Mouse (Mus musculus): ENCODE measurements around the gene Gm17482.
"Not testable (repeated sequence)": the region's sequence is repeated elsewhere in the genome, so short reads cannot be mapped to it uniquely, and the experiment has no call there.

Gm17482 gene

DNA sequence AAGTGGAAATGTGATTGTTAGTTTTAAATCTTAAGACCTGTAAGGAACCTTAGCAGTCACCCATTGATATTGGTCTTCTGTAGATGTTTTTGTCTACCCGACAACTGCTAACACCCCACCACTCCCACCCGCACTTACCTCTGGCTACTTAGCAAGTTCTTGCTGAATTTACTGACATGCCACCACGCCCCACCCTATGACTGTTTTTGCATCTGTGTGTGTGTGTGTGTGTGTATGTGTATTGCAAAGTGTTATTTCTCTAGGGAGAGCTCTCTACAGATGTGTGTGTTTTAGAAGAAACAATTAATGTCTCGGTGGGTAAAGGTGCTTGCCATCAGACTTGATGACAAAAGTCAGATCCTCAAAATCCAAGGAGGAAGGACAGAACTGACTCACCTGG is at the start of gene Gm17482:
Gene Gm17482 (plus strand): TSS at position 301 of the 400 bp plus-strand sequence.
- DNase-seq (ENCODE audit: inconsistent age in 2 of 2, low spot score in 1 of 2): no peak

DNA sequence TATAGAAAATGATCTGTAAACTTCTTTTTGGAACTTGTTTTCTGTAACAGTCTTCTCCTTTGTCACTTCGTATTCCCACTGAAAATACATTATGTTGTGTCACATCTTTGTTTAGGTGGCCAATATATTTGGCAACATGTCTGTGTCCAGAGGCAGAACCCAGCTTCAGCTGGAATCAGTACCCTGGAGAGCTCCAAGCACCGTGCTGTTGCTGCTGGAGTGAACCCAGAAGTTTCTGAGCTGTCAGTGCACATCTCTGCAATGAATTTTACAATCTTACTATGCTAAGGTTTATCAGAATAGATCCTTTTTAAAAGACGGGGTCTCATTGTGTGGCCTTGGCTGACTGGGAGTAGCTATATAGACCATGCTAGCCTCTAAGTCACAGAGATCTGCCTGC is 48.3 kb upstream of the Gm17482 start:
- peak; percentile 38 to 78 for DNase-seq (ENCODE audit: inconsistent age in 2 of 2, low spot score in 1 of 2)

DNA sequence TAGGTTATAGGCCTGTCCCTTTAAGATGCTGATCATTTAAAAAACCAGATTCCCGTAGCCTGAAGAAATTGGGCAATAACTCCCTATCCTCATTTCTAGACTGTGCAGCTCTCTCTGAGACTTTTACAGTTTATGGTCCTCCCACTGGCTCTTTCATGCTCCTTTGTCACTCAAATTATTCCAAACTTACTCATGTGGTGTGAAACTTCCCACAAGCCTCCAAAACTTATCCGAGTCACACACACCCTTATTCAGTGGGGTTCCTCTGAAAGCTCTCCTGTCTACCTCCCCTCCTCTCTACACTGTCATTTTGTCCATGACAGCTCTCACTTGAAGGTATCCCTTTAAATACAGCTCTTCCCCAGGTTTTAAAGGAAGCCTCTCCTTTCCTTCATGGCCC is 46.0 kb upstream of the Gm17482 start:
- no peak for DNase-seq (ENCODE audit: inconsistent age in 2 of 2, low spot score in 1 of 2)

DNA sequence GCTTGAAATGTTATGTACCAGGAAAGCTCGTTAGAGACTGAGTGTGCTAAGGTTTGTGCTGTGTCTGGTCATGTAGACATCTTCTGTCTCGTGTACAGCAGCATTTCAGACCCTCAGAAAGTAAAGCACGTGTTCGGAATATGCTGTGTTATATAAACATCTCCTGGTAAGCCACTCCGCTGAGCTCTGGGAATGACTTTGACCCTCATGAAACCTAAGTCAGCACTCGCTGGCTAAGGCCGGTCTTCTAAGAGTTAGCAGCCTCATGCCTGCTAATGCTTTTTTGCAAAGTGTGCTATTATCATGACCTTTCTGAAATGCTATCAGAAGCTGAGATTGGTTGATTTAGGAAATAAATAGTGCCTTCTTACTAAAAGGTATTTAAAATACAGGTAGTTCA is 36.0 kb upstream of the Gm17482 start:
- DNase-seq (ENCODE audit: inconsistent age in 2 of 2, low spot score in 1 of 2): no peak

DNA sequence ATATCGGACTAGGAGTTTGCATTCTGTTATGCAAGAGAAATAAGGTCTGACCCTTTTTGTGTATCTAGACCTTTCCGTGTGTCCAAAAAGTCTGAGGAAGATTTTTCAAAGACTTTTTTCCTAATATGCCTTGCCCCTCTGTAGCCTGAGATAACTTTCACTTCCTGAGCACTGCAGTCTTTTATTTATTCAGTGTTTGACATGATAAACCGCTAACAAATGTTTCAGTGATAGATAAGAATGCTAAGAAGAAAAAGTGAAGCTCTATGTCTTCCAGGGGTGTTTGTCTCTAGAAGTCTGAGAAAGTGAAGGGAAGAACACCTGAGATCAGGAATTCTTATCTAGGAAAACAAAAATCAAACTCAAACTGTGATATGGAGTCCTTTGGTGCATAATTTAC is 26.4 kb upstream of the Gm17482 start:
- no peak for DNase-seq (ENCODE audit: inconsistent age in 2 of 2, low spot score in 1 of 2)

DNA sequence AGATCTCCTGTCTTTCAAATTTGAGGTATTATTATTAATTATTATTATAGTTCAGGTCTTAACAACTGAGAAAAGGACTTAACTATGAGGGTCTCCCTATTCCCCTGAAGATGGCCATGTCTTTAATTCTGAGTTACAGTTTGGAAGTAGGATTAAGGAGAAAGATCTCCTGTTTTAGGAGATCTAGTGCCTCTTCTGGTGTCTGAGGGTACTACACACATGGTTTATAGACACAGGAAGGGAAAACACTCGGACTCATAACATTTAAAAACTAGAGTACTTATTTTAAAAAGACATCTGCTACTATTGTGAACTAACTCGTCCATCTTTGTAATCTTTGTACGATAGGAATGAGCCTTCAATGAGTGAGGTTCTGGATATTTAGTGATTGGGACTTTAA is 24.1 kb upstream of the Gm17482 start:
- DNase-seq (ENCODE audit: inconsistent age in 2 of 2, low spot score in 1 of 2): no peak

DNA sequence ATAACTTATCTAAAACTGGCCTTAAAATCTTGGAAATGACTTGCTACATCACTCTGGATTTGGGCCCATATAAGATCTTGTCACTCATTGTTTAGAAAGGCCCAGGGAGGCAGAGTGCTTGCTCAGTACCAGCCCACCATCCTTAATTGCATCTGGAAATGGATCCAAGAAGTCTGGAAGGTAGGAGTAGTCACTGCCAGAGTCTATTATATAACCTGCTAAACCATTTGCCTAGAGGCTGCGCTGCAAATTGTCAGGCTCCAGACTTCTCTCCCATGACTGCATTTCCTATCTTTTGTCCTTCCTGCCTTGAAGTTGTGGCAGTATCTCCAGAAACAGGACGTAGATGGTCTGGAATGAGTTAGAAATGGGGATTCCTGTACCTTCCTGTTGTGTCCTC is 17.0 kb upstream of the Gm17482 start:
- DNase-seq (ENCODE audit: inconsistent age in 2 of 2, low spot score in 1 of 2): peak in 1 of 2 experiments; percentile 40

DNA sequence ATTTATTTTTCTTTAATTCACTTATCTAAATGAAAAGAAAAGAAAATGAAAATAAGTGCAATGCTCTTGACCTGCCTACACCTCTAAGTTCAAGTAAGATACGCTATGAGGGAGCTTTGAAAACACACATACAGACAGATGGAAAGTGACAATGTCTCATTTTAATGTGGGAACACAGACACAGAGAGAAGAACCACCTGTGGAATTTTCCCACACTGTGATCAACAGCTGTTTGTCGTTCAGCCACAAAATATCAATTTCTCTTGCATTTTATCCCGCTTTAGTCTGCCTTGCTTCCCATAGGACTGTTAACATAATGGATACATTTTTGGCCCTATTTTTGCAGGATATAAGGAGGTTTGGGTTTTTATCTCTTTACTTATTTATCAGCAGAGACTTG is 16.3 kb upstream of the Gm17482 start:
- no peak for DNase-seq (ENCODE audit: inconsistent age in 2 of 2, low spot score in 1 of 2)

DNA sequence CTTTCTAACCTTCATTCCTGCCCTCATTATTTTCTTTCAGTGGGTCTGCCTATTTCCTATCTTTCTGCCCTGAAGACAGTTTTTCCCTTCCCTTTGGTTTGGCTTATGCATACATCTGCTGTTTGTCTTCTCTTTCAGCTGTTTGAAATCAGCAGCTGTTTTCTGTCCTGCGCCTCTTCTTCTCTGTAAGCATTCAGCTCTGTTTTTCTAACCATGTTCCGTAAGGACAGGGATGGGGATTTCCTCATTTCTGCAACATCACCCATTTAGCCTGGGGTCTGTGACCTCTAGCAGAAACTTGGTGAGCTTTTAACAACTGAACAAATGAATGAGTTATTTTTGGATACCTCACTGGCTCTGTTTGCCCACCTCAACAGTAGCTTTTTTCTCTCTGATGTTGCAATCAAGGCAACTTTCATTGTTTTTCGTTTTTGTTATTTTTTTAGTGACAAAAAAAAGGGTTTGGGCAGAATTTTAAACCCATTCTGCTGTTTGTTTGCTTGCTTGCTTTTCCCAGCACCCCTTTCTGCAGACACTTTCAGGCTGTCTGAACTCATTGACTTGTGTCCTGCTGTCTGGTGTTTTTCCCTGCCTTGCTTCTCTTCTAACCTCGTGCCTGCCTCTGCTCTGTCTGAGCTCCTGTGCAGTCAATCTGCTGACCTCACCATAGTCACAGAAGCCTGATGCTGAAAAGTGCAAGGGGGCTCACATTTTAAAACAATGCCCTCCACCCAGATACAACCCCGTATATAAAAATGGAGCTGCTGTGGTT is 14.8 kb upstream of the Gm17482 start:
- no peak for DNase-seq (ENCODE audit: inconsistent age in 2 of 2, low spot score in 1 of 2)

DNA sequence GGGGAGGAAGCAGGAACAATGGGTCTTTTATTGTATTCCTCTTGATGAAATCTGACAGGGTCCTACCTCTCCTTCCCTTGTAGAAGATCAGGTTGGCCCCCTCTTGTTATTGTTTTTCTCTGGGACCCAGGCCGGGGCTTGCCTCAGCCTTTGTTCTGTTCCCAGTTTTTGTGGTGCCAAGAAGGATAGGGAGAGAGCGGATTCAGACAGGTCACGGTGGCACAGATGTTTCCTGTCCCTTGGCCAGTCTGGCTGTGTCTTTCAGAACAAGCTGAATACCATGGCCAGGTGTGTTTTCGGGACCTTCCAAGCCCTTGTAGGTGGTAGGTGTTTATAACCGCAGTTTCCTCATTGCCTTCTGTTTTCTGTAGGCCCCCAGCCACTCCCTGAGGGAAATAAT is 14.0 kb upstream of the Gm17482 start:
- DNase-seq (ENCODE audit: inconsistent age in 2 of 2, low spot score in 1 of 2): peak in 1 of 2 experiments; percentile 38

DNA sequence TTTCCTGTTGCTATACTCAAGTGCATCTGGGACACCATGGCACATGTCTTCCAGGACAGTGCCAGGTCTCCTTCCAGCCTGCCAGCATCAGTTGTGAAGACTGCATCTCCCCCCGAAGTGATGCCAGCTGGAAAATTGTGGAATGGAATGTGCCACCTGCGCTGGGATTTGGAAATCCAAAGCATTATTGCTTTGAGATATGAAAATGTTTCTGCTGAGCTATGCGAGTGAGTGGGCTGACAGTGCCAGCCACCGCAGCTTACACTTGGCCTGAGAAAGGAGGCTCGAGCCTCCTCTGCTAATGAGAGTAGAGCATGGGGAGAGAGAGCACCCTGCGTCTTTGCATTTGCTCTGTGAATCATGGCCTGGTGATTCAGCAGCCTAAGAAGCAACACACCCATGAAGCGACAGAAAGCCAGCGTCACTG is 5.9 kb upstream of the Gm17482 start:
- DNase-seq (ENCODE audit: inconsistent age in 2 of 2, low spot score in 1 of 2): no peak

DNA sequence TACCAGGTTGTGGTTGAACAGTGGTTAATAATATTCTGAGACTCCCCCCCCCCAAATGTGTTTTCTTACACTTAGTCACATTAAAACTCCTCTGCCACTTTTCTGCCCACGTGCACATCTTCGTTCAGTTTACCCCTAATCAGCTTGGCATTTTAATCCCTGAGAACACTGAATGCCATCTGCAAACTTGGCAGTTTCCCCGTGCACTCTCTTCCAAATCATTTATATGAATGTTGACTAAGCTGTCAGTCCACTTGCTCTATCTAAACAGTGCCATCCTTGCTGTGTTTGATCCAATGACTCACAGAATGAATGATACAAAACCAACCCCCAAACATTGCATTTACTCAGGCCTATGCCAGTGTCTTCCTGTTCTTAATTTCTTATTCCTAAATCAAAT is 1.6 kb upstream of the Gm17482 start:
- peak; percentile 37 to 80 for DNase-seq (ENCODE audit: inconsistent age in 2 of 2, low spot score in 1 of 2)

DNA sequence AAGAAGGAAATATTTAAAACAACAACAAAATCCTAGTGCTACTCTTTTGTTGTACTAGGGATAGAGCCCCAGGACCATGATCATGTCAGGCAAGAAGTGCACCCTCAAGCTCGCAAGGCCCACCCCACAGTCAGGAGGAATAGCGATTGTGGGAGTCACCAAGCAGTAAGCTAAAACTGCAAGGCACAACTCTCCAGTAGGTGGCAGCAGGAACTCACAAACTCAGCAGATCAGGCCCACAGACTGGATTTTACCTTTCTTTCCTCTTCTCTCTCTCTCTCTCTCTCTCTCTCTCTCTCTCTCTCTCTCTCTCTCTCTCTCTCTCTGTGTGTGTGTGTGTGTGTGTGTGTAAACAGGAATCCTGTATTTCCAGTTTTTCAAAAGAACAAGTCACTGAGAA is 386 bp downstream of the Gm17482 start:
- peak; percentile 73 to 93 for DNase-seq (ENCODE audit: inconsistent age in 2 of 2, low spot score in 1 of 2)

DNA sequence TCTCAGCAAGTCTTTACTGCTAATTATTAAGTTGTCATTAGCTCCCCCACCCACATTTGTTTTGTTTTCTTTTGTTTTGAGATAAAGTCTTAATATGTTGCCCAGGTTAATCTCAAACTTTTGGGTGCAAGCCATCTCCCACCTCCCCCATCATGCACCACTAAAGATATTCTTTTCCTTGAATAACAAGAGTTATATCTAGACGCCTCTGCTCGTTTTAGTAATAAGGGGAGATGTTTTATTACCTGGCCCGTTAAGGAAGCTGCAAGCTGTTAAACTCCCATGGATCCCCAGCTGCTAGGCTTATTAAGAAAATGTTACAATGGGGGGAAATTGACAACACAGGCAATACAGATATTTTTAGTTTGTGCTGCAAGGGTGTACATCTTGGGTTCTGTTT is 3.4 kb downstream of the Gm17482 start:
- DNase-seq (ENCODE audit: inconsistent age in 2 of 2, low spot score in 1 of 2): no peak

DNA sequence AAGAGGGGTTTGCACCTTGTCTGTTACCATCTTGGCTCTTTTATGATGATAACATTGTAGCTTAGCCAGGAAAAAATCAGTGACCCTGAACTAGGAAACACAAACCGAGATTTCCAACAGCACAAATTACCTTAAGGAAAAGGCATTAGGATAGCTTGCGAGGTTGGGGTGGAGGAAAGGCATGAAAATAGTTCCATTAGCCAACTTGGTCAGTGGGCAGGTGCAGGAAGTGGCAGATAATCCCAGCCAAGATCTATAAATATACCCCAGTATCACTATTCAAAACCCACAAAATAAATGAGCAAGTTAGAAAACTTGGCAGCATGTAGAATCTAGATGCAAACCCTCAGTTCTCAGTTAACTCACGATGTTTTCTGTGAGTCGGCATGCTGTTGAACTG is 4.7 kb downstream of the Gm17482 start:
- DNase-seq (ENCODE audit: inconsistent age in 2 of 2, low spot score in 1 of 2): no peak

DNA sequence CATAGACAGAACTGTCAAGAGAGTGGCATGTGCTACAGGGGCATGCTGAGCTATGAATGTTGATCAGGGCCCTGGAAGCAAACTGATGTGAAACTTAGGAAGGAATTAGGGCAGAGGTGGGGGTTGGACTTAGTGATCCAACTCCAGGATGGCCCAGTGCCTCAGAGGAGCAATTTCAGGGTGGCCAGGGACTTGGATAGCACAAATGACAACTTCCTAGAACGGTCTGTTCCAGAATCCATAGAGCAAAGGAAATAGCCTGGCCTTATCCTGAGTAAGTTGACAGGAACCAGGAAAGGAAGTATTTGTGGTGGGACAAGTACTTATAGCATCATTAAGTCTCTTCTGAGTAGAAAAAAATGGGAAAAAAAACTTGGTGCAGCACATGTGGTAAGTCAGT is 5.4 kb downstream of the Gm17482 start:
- DNase-seq (ENCODE audit: inconsistent age in 2 of 2, low spot score in 1 of 2): no peak

DNA sequence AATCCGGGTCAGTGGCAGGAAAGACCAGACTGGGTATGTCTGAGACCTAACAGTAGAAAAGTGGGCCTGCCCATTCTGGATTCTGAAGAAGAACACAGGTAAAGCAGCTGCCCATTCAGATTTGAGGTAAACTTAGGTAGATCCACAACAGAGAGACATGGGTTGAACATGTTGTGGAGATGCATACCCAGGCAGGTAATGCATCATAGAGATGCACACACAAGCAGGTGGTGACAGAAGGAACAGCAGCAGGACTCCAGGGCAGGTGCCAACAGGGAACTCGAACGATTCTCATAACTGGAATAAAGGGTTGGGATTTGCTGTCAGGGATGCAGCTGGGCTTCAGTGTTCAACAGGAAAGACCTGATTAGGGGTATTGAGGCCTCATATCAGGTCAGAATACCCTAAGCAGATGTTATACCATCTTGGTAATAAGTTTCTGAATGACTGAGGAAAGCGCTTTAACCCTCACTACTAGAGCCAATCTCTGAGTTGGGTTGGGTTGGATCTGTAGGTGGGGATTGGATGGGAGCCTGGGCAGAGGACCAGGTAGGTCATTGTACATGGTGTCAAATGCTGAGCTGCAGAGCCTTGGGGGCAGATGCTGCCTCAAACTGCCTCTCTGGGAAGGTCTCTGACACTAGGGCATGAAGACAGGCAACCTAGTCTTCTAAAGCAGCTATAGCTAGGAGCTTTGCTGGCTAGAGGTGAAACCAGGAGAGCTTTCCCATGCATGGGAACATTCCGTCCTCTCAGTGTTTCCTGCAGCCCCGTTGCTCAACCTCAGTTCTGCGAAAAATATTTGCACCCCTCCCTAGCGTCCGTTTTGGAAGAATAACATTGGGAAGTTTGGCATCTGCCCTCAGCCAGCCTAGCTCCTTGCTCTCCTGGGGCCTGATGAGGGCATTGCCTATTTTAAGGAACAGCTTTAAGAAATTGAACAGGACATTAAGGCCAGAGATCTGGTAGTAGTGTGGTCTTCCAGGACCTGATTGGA is 11.2 kb downstream of the Gm17482 start:
- peak in 1 of 2 experiments; percentile 61 for DNase-seq (ENCODE audit: inconsistent age in 2 of 2, low spot score in 1 of 2)

DNA sequence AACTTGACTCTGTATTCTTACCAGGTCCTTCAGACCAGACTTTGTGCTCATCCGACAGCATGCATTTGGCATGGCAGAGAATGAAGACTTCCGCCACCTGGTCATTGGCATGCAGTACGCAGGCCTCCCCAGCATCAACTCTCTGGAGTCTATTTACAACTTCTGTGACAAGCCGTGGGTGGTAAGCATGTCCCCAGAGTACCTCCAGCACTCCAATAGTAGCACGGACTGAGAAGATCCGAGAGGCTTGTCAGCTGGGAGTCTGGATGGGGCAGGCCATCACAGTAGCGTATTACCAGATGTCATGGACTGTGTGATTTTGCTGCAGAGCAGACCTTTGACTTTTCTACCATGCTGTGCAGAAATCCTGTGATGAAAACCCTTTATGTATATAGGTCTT is 12.2 kb downstream of the Gm17482 start:
- DNase-seq (ENCODE audit: inconsistent age in 2 of 2, low spot score in 1 of 2): no peak

DNA sequence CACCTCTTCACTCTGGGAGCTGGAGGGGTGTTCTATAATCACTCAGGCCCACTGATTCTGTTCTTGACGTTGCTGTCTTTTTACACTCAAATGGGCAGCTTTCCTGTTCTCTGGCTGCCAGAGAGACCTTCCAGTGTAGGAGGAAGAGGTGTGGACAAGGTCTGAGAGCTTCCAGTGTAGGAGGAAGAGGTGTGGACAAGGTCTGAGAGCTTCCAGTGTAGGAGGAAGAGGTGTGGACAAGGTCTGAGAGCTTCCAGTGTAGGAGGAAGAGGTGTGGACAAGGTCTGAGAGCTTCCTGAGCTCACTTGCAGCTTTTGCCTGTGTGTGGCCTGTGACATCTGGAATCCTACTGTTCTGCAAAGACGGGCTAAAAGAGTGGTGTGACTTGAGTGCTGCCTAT is 13.3 kb downstream of the Gm17482 start:
- DNase-seq (ENCODE audit: inconsistent age in 2 of 2, low spot score in 1 of 2): not testable (repeated sequence)

DNA sequence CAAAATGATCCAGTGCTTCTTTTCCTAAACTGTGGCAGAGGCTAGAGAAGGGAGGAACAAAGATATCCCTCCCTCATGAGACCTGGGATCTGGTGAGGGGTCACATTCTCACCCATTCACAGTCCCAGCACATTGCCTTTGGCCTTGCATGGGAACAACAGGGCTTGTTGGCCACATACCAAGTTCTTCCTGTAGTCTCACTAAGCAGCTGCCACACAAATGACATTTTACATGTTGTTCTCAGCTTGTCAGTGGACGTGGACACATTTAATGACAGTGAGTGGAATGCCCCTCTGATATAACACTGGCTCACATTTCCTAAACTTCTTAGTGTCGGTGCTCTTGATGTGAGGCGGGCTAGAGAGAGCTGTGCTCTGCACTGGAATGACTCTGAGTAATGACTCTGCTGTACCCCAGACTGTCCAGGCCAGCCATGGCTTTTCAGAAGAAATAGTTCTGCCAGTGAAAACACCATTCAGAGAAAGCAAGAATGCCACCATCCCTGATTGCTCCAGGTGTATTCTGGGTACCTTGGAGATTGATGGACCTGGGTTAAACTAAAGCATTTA is 14.1 kb downstream of the Gm17482 start:
- DNase-seq (ENCODE audit: inconsistent age in 2 of 2, low spot score in 1 of 2): no peak

DNA sequence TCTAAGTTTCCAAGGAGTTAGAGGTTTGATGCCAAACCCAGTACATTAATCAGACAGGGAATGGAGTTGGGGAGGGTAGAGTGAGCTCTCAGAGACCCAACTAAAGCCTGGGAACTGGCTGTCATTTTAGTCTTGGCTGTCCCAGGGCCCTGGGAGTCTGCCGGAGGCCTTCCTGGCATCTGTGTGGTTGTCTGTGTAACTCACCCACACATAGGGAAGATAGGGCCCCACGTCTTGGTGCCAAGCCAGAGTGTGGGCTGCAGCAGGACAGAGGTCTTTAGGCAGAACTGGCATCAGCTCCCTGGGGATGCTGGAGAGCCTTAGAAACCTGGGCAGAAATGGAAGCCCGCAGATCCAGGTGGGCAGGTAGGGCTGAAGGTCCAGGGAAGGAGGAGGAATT is 14.8 kb downstream of the Gm17482 start:
- DNase-seq (ENCODE audit: inconsistent age in 2 of 2, low spot score in 1 of 2): no peak

DNA sequence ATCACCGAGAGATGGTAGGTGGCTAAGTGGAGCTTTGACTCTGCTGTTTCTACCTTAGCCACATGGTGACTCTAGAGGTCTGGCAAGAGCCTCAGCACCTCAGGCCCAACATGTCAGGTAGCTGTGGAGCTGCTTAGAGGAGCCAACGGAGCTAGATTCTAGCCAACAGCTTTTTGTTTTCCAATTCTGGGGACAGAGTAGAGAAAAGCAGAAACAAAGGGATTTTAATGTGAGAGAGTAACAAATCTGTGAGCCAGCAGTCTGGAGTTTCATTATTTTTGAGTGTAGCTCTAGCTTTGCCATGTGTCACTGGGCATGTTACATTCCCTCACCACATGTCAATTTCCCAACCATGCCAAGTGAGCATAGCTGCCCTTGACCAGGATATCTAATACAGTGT is 17.1 kb downstream of the Gm17482 start:
- DNase-seq (ENCODE audit: inconsistent age in 2 of 2, low spot score in 1 of 2): no peak
